Mouse (Mus musculus) heart, adult 11 months (tissue): ENCODE results near the gene Slc12a3.
"Not testable (repeated sequence)": the region's sequence is repeated elsewhere in the genome, so short reads cannot be mapped to it uniquely, and the experiment has no call there.

Source experiments
- DNase-seq: peaks from one replicate; pipeline ENCODE4 v3.0.0; 2022

Slc12a3 gene

GRCm38 (mm10) chr8:94376580-94376979, 47.6 kb downstream of the Slc12a3 start:
- no peak for DNase-seq

GRCm38 (mm10) chr8:94377031-94377430, 48.0 kb downstream of the Slc12a3 start:
- DNase-seq, result peak; percentile 97

GRCm38 (mm10) chr8:94377714-94378205, 48.8 kb downstream of the Slc12a3 start:
- peak; percentile 99 for DNase-seq

GRCm38 (mm10) chr8:94378763-94379415, 49.9 kb downstream of the Slc12a3 start:
- DNase-seq, result peak; percentile 95

DNA sequence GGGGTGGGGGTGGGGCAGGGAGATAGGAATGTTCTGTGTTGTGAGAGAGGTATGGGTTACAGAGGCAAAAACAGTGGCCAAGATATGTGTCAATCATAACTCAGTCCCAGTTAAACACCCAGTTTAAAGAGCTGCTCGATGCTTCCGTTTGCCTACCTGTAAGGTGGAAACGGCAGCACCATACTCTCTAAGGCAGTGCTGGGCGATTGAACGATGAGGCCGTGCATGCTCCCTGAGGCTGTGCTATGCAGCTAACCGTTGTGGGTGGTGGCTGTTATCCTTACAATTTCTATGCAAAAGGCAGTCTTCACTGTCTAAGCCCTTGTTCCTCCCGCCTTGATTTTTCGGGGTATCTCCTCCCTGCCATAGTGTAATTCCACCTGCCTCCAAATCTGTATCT, 50.7 kb downstream of the Slc12a3 start:
- peak; percentile 82 for DNase-seq

DNA sequence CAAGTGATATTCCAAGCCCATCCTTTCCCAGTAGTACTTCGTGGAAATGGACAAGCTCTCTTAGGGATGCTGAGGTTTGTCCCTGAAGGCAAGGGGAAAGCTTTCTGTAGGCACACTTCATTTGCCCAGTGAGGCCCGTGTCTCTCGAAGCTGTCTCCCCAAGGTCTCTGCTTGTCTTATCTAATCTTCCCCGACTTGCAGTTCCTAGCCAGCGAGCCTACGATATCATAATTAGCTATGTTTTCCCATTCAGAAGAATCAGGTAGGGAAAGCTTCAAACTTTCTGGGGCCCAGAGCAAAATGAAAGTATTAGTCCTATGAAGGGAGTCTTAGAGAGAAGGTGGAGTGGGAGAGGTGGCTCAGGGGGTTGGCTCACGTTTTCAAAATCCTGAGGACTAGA, 55.2 kb downstream of the Slc12a3 start:
- DNase-seq, result no peak

GRCm38 (mm10) chr8:94385506-94386213, 56.7 kb downstream of the Slc12a3 start:
- peak; percentile 89 for DNase-seq

GRCm38 (mm10) chr8:94386214-94387026, 57.4 kb downstream of the Slc12a3 start, which contains the start of gene Herpud1:
Gene Herpud1 (plus strand): TSS chr8:94386438.
- peak; percentile 100 for DNase-seq

GRCm38 (mm10) chr8:94387027-94387684, 58.2 kb downstream of the Slc12a3 start:
- DNase-seq, result peak; percentile 100

- no peak for DNase-seq
Measured at GRCm38 (mm10) chr8:94387785-94388184, 58.8 kb downstream of the Slc12a3 start.

GRCm38 (mm10) chr8:94389531-94389930, 60.5 kb downstream of the Slc12a3 start:
- DNase-seq, result peak; percentile 74

- DNase-seq, result no peak
Measured at GRCm38 (mm10) chr8:94390429-94390828, 61.4 kb downstream of the Slc12a3 start.

GRCm38 (mm10) chr8:94390910-94391309, 61.9 kb downstream of the Slc12a3 start:
- peak; percentile 78 for DNase-seq

DNA sequence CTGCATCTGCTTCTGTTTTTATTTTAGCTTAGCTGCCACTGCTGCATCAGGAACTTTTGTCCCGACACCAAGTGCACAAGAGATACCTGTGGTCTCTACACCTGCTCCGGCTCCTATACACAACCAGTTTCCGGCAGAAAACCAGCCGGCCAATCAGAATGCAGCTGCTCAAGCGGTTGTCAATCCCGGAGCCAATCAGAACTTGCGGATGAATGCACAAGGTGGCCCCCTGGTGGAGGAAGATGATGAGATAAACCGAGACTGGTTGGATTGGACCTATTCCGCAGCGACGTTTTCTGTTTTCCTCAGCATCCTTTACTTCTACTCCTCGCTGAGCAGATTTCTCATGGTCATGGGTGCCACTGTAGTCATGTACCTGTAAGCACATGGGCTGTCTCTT, 63.1 kb downstream of the Slc12a3 start:
- peak; percentile 98 for DNase-seq

DNA sequence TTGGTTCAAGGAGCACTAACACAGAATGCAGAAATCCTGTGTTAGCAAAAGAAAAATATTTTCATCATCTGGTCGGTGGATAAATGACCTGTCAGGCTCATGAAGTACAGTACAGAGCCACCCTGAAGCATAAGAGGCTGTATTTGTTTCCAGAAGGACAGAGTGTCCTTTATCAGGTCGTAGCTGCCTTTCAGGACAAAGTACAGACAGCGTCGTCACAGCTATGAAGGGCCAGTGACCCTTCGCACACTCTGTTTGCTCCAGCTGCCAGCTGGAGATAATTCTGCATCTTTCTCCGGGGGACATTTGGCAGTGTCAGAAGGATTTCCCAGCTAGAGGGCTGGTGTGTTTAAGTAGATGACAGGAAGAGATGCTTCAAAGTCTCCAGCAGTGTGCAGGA, 63.6 kb downstream of the Slc12a3 start:
- peak; percentile 89 for DNase-seq

- DNase-seq, result no peak
Measured at GRCm38 (mm10) chr8:94395851-94396540, 67.0 kb downstream of the Slc12a3 start.

GRCm38 (mm10) chr8:94396964-94397657, 68.1 kb downstream of the Slc12a3 start:
- DNase-seq, result peak; percentile 96

DNA sequence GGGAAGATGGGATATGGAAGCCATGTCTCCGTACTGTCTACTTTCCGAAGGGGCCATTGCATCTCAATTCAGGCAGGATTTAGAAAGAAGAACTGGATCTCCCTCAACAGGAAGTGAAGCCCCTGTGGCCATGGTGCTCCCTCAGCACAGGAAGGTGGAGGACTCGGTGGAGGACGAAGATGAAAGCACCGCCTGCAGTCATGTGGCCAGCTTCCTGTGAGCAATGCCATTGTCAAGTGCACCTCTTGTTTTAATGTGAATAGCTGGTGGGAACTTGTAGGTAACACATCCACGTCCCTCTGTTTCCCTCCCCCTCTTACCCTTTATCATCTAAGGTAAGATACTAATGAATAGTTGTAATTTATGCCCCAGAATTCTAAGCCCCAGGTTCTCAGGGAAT, 69.6 kb downstream of the Slc12a3 start:
- DNase-seq, result peak; percentile 90

DNA sequence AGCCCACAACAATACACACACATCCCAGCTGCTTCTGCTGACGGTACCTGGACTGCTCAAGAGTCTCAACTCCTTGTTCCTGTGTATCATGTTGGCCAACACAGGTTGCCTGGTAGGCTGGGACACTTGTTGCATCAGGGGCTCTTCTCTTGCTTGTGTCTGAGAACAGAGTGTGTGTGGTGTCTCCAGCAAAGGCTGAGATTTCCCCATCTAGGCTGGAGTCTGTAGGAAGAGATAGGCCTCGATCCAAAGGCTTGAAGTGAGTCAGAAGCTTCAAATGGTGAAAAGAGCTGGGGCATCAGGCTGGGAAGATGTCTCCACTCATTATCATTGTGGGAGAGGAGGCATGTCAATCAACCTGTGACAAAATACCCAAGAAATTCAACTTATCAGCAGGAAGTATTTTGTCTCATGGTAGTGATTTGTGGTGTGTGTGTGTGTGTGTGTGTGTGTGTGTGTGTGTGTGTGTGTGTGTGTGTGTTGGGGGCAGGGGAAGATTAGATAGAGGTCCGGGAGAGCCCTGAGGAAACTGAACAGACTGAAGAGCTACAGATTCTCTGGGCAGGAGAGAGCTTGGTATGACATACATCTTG, 70.5 kb downstream of the Slc12a3 start:
- no peak for DNase-seq

GRCm38 (mm10) chr8:94399957-94400356, 71.0 kb downstream of the Slc12a3 start:
- not testable (repeated sequence) for DNase-seq

GRCm38 (mm10) chr8:94408443-94409080, 79.6 kb downstream of the Slc12a3 start:
- peak; percentile 85 for DNase-seq
